Mouse (Mus musculus) effector memory CD4-positive, alpha-beta T cell, adult 5 months (primary cell): ENCODE data around the gene Mobp. TPM values are rescaled to one million over a fixed set of nuclear protein-coding genes. Genes with fewer than 3 reads are reported as not detected.

ENCODE experiments used
- polyA plus RNA-seq: library from polyadenylated mRNA; unstranded; fragments of 100-300 nt; shearing (Covaris generic); gene quantifications from one replicate; pipeline ENCODE4 v1.2.1, GENCODE M21; 2017

The Mobp gene
- not detected for polyA plus RNA-seq

DNA sequence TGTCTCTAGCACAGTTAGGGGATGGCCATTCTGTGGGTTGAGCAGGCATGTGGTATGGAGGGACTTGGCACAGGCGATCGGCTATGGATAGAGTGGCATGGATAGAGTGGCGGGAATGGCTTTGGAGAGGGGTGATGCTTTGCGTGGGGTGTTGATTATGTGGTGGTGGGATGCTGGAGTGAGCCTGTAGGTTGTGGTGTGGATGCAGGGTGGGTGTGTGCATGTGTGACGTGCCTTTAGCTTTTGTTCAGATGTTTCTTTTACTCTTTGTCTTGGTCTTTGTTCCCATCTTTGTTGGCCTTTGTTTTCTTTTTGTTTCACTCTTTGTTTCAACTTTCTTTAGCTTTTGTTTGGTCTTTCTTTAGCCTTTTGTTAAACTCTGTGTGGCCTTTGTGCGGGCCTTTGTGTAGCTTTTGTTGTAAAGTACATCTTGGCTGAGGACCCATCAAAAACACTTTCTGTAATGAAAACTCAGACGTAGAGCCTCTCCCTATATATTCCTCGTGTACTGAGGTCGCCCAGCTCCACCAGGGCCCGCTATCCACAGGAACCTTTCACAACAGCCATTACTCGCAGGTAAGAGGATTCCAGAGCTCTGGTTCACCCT lies at the start of gene Mobp:
Mobp (plus strand) TSS at position 486 of the 607 bp plus-strand sequence.

DNA sequence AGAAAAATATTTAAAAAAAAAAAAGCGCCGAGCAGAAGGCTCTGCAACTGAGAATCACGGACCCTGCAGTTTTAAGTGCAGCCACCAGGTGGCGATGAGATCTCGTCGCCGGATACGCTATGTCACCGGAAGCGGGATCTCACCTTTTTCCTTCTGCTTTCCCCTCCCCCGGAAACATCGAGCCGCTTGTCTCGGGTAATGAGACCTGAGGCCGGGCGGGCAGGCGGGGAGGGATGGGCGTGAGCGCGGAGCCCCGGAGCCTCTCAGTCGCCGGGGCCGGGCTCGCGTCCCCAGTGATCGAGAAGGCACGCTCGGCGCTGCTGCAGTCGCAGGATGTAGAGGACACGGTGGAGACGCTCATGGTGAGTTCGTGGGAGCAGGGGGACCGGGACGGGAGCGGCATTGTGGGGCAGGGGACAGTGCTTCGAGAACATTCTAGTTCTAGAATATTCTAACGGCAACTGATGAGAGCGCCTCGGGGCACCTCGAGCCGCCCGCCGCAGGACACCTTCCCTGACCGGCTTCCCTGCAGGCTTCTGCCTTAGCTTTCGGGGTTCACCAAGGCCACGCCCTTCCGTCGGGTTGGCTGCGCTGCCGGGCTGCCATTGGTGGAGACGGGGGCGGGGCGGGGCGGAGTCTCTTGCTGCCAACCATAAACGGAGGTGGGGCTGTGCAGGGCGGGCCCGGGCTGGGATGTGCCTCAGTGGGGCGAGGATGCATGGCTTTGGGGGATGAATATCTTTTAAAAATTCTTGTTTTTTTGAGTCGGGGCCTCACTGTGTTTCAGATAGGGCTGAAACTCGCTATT lies 39.1 kb upstream of the Mobp start, which contains the start of gene Slc25a38:
Slc25a38 (plus strand) TSS at position 164 of the 808 bp plus-strand sequence.

DNA sequence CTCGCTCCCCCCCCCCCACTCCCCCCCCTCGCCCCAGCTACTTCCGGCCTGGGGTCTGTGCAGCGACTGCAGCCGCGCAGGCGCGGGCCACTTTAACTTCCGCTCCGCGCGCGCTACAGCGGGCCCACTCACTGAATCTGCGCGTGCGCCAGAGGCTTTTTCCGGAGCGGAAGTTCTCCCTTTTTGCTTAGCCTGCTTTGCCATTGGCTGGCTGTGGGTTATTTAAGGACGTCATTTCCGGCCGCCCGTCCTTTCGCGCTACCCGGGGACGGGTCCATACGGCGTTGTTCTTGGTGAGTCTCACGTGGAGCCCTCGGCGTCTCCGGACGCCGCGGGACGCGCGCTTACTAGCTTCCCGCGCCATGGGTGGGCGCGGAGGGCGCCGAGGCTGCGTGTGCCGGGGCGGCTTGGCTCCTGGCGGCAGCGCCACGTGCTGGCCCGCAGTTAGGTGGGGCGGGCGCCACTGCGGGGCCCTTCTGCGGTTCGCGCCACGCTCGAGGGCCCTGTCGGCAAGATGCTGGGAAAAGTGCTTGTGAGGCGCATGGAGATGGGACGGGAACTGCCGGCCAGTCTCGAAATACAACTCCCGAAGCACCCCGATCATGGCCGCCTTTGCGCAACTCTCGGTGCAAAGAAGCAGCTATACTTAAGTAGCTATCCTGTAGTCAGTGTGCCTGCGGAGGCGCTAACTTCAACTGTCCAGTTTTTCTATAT lies 21.8 kb upstream of the Mobp start, which contains the start of gene Rpsa:
Rpsa (plus strand) TSS at position 152 of the 714 bp plus-strand sequence.

Other genes starting within 250 kb of the Mobp start
- gene Gorasp1, start 212.1 kb upstream of the Mobp start, polyA plus RNA-seq, result 1.6 TPM
- not detected for gene Ttc21a, start 212.1 kb upstream of the Mobp start, polyA plus RNA-seq
- gene Csrnp1, start 165.0 kb upstream of the Mobp start, polyA plus RNA-seq, result 369 TPM
- not detected for gene Xirp1, start 126.1 kb upstream of the Mobp start, polyA plus RNA-seq
- gene Cx3cr1, start 79.8 kb upstream of the Mobp start, polyA plus RNA-seq, result 0.85 TPM
- 26.8 TPM for gene Ccr8, start 57.6 kb upstream of the Mobp start, polyA plus RNA-seq
- 47.2 TPM for gene Slc25a38, start 39.3 kb upstream of the Mobp start, polyA plus RNA-seq
- gene Rpsa, start 22.0 kb upstream of the Mobp start, polyA plus RNA-seq, result 1,720 TPM
- gene Myrip, start 151.8 kb downstream of the Mobp start, polyA plus RNA-seq, result not detected